10 mouse cellular contexts compared by ENCODE assay signal in the genomic region with DNA sequence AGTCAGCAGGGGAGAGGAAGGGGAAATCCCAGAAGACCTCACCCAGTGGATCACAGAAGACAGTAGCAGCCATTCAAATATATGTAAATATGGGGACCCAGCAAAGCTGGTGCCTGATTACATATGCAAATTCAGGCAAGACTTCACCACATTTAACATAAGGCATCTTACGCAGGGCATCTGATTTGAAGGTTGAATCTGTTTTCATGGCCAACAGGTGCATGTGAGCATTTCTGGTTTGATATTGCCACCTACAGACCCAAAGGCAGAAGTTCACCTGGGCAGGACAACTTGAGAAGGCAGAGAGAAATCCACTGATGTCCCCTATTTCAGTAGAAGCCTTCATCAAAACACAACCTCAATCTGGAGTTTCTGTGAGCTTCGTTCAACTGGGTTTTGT. TPM values are rescaled to one million over a fixed set of nuclear protein-coding genes. Genes with fewer than 3 reads are reported as not detected.
DNase-seq lines count a peak whose midpoint lies in the region; TF ChIP-seq lines count a peak whose summit lies in the region.
"Had no signal": no experiment of that assay in that cellular context is flagged by ENCODE, and none has a peak within 500 bp of the region (broad histone marks: within the 10 kb centered on the region; RNA-seq: fewer than 3 reads in every experiment).

No protein-coding gene starts in this region.

- no peaks in the 10 kb centered on the region for H3K36me3 ChIP-seq in kidney, adult 2 months (ENCODE audit: control insufficient read depth, insufficient read depth, low read length)
- H3K36me3 ChIP-seq: hindbrain, embryonic 15.5 days; neural tube, embryonic 13.5 days had no signal

- H3K27ac ChIP-seq in kidney, adult 2 months (ENCODE audit: insufficient read depth, low read depth, low read length): no peak overlapping the region
- H3K27ac ChIP-seq: hindbrain, embryonic 15.5 days; neural tube, embryonic 13.5 days had no signal

- H3K4me3 ChIP-seq in kidney, adult 2 months (ENCODE audit: insufficient read depth, low read depth, low read length): no peak overlapping the region
- H3K4me3 ChIP-seq: hindbrain, embryonic 15.5 days; neural tube, embryonic 13.5 days had no signal

- 38% methylated on average over 2 of the region's 2 CpGs for WGBS in kidney, adult 2 months

- DNase-seq in kidney, adult 2 months: no peak
- no peak for DNase-seq in kidney, postnatal 4 days
- peak; percentile 21 to 22 for DNase-seq in right cerebral cortex, postnatal 10 days (ENCODE audit: low spot score in 2 of 2)
- DNase-seq in right cerebral cortex, postnatal 14 days: no peak
- peak; percentile 60 for DNase-seq in brain, embryonic 14.5 days (ENCODE audit: low read depth)
- DNase-seq in thymus, postnatal 4 days: peak; percentile 28
- no peak for DNase-seq in testis, postnatal 14 days (ENCODE audit: low spot score)

- TF ChIP-seq CTCF in kidney, adult 2 months (conservative IDR thresholded peaks at IDR 0.05; ENCODE audit: insufficient read depth, insufficient read length, low read depth, low read length): peak; percentile 51
- peak; percentile 54; the same call in 1 of the 2 replicates for TF ChIP-seq CTCF in brain, embryonic 14.5 days (IDR thresholded peaks at IDR 0.05; ENCODE audit: borderline replicate concordance, extremely low read depth, insufficient read depth, insufficient read length)

- H3K27me3 ChIP-seq in kidney, adult 2 months (replicated peaks; ENCODE audit: control insufficient read depth, insufficient read depth, low read length): no peaks in the 10 kb centered on the region
- H3K27me3 ChIP-seq: hindbrain, embryonic 15.5 days; neural tube, embryonic 13.5 days had no signal

- no peaks in the 10 kb centered on the region for H3K4me1 ChIP-seq in kidney, adult 2 months (ENCODE audit: control insufficient read depth, insufficient read depth, low read length)
- H3K4me1 ChIP-seq: hindbrain, embryonic 15.5 days; neural tube, embryonic 13.5 days had no signal

- TF ChIP-seq POLR2A in kidney, adult 2 months (IDR thresholded peaks at IDR 0.05; ENCODE audit: low read depth, low read length): no peak
- TF ChIP-seq POLR2A in brain, embryonic 14.5 days (IDR thresholded peaks at IDR 0.05; ENCODE audit: borderline replicate concordance, extremely low read depth, insufficient read depth, insufficient read length, poor library complexity, severe bottlenecking): no peak

RNA-seq across cellular contexts. Expression of gene Cd40lg, which starts 48.8 kb away (rescaled TPM):
- polyA plus RNA-seq in kidney, adult 2 months (2012; rRNA removed): 0.12 and 0.28 TPM in 2 replicates
- polyA plus RNA-seq in brain, embryonic 14.5 days (2012; rRNA removed): not detected in 2 replicates
- polyA plus RNA-seq: hindbrain, embryonic 15.5 days; liver, embryonic 16.5 days; neural tube, embryonic 13.5 days had no signal

Comparison
In these comparisons a context has a peak if more than half of its experiments do, and no peak if none do; other contexts are left out.
1. DNase-seq: peak in right cerebral cortex, postnatal 10 days (2 of 2), brain, embryonic 14.5 days (single experiment) and thymus, postnatal 4 days (single experiment); none in kidney, adult 2 months (single experiment), kidney, postnatal 4 days (0 of 2), right cerebral cortex, postnatal 14 days (single experiment) and testis, postnatal 14 days (single experiment).